Mouse (Mus musculus): ENCODE results near the gene Csnka2ip. TPM values are rescaled to one million over a fixed set of nuclear protein-coding genes. Genes with fewer than 3 reads are reported as not detected.

Gene Csnka2ip
- not detected in 2 replicates for polyA plus RNA-seq (2016; fragmentation: Nextera tagmentation; extraction: Ambion mirVana)

DNA sequence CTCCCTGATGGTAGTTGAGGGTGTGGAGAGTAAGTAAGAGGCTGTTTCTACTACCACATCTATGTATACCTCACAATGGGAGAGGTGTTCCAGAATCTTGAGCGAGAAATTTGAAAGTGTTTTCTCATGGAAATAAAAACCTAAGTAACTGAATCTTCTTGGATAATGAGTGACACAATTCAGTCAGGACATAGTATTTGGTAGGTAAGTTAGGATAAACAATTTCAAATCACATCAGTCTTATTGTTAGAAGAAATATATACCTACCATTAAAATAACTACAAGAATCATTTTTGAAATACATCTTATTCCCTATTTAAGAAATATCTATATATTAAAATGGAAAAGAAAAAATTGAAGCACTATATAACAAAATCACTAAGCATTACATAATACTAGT is at the start of gene Csnka2ip:
Gene Csnka2ip (minus strand): TSS at position 101 of the 400 bp plus-strand sequence.
- H3K36me3 ChIP-seq (replicated peaks), result no peaks in the 10 kb centered on the region
- DNase-seq (ENCODE audit: extremely low spot score, low spot score), result no peak
- no peak within 1 kb of the TSS for H3K4me3 ChIP-seq
- H3K27ac ChIP-seq, result no peak within 1 kb of the TSS
- no peaks in the 10 kb centered on the region for H3K27me3 ChIP-seq (ENCODE audit: poor library complexity, severe bottlenecking)
- no peaks in the 10 kb centered on the region for H3K9me3 ChIP-seq
- no peaks in the 10 kb centered on the region for H3K4me1 ChIP-seq
- WGBS, result 97% methylated on average over 1 of the region's 1 CpGs

DNA sequence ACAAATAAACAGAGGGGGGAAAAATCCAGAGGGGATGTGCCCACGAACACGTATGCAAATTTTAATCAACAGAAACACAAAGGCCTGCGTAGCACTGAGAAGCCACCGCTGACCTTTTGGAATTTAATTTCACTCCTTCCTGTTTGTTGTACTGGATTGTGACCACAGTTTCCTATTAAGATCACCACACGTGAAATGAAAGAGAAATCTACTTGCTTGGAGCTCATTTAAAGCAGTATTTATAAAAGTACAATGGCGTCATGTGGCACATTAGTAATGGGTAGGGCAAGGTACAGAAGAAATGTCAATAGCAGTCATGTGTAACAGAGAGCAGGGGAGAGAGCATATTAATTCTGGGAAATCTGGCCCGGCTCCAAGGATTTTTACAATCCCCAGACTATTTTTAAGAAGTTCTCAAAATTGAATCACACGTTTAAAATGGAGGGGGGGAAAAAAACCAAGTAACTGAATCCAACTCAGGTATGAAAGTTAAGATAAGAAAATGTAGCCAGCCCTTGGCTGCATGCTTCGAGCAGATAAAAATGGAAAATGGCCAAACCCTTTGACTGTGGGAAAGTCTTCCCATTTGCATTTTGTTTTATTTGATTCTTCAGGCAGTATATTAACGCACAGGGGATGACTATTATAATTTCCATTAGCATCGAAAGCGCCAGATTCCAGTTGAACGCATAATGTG is 47.5 kb upstream of the Csnka2ip start:
- Histone ChIP-seq H3K4me3 (no peak overlapping the region), H3K4me1 (peaks cover 5% of the 10 kb centered on the region; the same call in 1 of the 2 replicates), H3K9me3 (no peaks in the 10 kb centered on the region), H3K36me3 (replicated peaks) (no peaks in the 10 kb centered on the region), H3K27ac (no peak overlapping the region), H3K27me3 (ENCODE audit: poor library complexity, severe bottlenecking) (no peaks in the 10 kb centered on the region)
- WGBS, result 84% methylated on average over 13 of the region's 13 CpGs
- DNase-seq (ENCODE audit: extremely low spot score, low spot score), result no peak

DNA sequence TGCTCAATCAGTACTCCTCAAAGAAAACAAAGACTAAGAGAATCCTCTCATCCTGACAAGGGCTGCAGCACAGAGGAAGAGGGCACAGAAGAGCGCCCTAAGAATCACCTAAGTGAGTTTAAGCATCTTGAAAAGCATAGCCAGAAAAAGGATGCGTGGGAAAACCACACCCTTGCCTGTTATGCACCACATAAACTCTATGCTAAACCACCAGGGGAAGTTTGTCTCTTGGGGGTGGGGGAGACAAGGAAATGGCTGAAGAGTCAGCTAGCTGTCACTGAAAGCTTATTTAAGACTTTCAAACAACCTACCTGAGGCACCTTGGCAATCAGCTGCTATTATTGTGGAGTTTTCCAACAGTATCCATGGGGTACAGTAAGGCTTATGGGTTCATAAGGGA is 45.6 kb upstream of the Csnka2ip start:
- no peaks in the 10 kb centered on the region for H3K9me3 ChIP-seq
- no peaks in the 10 kb centered on the region for H3K27me3 ChIP-seq (ENCODE audit: poor library complexity, severe bottlenecking)
- whole genome bisulfite sequencing, result 85% methylated on average over 2 of the region's 2 CpGs
- H3K4me3 ChIP-seq, result no peak overlapping the region
- no peak for DNase-seq (ENCODE audit: extremely low spot score, low spot score)
- no peak overlapping the region for H3K27ac ChIP-seq
- no peaks in the 10 kb centered on the region for H3K36me3 ChIP-seq (replicated peaks)
- peaks cover 5% of the 10 kb centered on the region; the same call in 1 of the 2 replicates for H3K4me1 ChIP-seq

DNA sequence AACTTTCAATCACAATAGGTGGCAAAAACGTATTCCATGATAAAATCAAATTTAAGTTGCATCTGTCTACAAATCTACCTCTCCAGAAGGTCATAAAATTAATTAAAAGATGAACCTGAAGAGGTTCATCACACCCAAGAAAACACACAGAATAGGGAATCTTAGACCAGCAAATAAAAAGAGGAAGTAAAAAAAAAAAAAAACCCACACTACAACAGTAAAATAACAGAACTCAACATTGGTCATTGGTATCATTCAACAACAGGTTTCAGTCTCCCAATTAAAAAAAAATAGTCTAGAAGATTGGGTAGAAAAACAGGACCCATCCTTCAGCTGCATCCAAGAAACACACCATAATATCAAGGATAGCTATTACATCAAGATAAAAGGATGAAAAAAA is 32.9 kb upstream of the Csnka2ip start:
- Histone ChIP-seq H3K27me3 (ENCODE audit: poor library complexity, severe bottlenecking) (no peaks in the 10 kb centered on the region), H3K36me3 (replicated peaks) (no peaks in the 10 kb centered on the region), H3K27ac (no peak overlapping the region), H3K4me3 (no peak overlapping the region), H3K9me3 (peaks cover 5% of the 10 kb centered on the region; the same call in 1 of the 2 replicates), H3K4me1 (no peaks in the 10 kb centered on the region)
- no peak for DNase-seq (ENCODE audit: extremely low spot score, low spot score)
- 77% methylated on average over 1 of the region's 1 CpGs for WGBS

DNA sequence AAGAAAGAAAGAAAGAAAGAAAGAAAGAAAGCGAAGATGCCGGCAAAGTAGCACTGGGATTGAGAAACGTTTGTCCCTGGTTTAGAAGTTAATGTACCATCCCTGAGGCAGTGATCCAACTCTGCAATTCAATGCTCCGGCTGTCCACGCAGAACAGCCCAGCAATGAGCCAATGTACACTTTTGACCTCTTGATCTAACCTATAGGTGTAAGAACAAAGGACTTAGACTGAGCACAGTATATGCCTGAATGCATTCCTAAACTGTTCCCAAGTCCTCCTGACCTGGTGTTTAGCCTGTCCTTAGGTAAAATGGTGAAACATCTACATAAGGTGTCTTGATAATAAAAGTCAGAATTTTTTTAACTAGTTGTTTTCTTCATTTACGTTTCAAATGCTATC is 17.9 kb upstream of the Csnka2ip start:
- no peaks in the 10 kb centered on the region for H3K9me3 ChIP-seq
- H3K4me3 ChIP-seq, result no peak overlapping the region
- no peaks in the 10 kb centered on the region for H3K36me3 ChIP-seq (replicated peaks)
- no peaks in the 10 kb centered on the region for H3K4me1 ChIP-seq
- 85% methylated on average over 6 of the region's 6 CpGs for WGBS
- no peak for DNase-seq (ENCODE audit: extremely low spot score, low spot score)
- H3K27me3 ChIP-seq (ENCODE audit: poor library complexity, severe bottlenecking), result no peaks in the 10 kb centered on the region
- H3K27ac ChIP-seq, result no peak overlapping the region

DNA sequence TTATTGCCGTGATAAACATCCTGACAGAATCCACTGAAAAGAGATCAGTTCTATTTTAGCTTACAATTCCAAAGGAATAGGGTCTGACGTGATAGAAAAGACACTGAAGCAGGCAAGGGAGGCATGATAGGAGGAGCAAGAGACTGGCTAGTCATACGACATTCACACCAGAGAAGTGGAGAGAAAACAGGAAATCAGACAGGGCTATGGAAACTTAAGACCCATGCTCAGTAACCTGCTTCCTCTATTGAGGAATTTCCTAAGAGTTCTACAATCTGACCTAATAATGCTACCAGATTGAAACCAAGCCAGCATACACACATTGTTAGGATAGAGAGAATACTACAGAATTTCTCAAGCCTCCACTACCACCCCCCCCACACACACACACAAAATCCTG is 12.4 kb upstream of the Csnka2ip start:
- Histone ChIP-seq H3K4me3 (no peak overlapping the region), H3K27me3 (ENCODE audit: poor library complexity, severe bottlenecking) (no peaks in the 10 kb centered on the region), H3K27ac (no peak overlapping the region), H3K9me3 (no peaks in the 10 kb centered on the region), H3K36me3 (replicated peaks) (no peaks in the 10 kb centered on the region), H3K4me1 (no peaks in the 10 kb centered on the region)
- no peak for DNase-seq (ENCODE audit: extremely low spot score, low spot score)
- WGBS, result 77% methylated on average over 3 of the region's 3 CpGs

DNA sequence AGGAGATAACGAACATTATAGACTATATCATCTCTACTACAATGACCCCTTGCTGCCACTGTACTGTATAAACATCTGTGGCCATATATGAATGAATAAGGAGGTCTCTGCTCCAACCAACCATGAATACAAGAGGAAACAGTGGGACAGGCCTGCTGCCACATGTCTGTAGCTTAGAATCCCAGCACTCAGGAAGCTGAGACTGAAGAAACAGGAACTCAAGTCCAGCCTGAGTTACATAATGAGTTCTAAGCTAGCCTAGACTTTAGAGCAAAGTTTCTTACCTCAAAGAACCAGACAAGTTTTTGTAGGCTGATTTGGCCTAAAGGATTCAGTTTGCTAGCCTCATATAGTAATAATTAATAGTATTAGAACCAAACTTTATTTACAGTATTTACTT is 5.6 kb upstream of the Csnka2ip start:
- Histone ChIP-seq H3K9me3 (no peaks in the 10 kb centered on the region), H3K27ac (no peak overlapping the region), H3K4me1 (no peaks in the 10 kb centered on the region), H3K4me3 (no peak overlapping the region), H3K36me3 (replicated peaks) (no peaks in the 10 kb centered on the region), H3K27me3 (ENCODE audit: poor library complexity, severe bottlenecking) (no peaks in the 10 kb centered on the region)
- no peak for DNase-seq (ENCODE audit: extremely low spot score, low spot score)
- 88% methylated on average over 1 of the region's 1 CpGs for WGBS

DNA sequence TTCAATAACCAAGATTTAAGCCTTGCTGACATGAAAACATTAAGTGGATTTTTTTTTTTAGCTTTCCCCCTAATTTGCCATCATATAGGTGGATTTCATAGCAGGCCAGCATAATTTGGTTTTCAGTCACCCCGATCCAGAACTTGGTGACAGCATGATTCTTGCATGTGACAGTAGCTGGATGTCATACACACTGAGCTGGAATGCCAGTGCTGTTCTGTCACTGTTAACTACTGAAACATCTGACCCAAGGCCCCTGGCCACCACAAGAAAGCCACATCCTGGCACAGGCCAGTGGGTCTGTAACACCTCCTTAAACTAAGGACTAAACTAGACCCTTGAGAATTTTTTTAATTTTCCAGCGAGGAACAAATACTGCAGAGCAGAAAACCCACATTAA is 15.4 kb downstream of the Csnka2ip start:
- Histone ChIP-seq H3K36me3 (replicated peaks) (no peaks in the 10 kb centered on the region), H3K4me3 (no peak overlapping the region), H3K27me3 (ENCODE audit: poor library complexity, severe bottlenecking) (no peaks in the 10 kb centered on the region), H3K9me3 (no peaks in the 10 kb centered on the region), H3K27ac (no peak overlapping the region), H3K4me1 (no peaks in the 10 kb centered on the region)
- DNase-seq (ENCODE audit: extremely low spot score, low spot score), result no peak
- 85% methylated on average over 2 of the region's 2 CpGs for WGBS

DNA sequence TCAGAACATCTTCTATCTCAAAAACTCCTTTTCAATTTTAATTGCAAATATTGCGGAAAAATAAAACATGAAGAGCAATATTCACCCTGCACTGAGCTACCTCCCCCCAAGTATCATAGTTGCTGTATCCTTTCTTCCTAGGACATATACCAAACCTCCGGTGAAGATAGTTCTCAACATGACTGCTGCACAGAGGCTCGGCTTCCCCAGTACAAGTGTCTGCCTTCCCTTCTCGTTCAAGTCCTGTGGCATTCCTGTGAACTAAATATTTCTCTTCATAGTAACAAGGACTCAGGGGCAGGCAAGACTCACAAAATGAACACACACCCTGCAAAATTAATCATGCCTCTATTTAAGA is 16.0 kb downstream of the Csnka2ip start:
- Histone ChIP-seq H3K36me3 (replicated peaks) (no peaks in the 10 kb centered on the region), H3K9me3 (no peaks in the 10 kb centered on the region), H3K4me3 (no peak overlapping the region), H3K27ac (no peak overlapping the region), H3K27me3 (ENCODE audit: poor library complexity, severe bottlenecking) (no peaks in the 10 kb centered on the region), H3K4me1 (no peaks in the 10 kb centered on the region)
- no peak for DNase-seq (ENCODE audit: extremely low spot score, low spot score)
- 94% methylated on average over 4 of the region's 4 CpGs for WGBS

DNA sequence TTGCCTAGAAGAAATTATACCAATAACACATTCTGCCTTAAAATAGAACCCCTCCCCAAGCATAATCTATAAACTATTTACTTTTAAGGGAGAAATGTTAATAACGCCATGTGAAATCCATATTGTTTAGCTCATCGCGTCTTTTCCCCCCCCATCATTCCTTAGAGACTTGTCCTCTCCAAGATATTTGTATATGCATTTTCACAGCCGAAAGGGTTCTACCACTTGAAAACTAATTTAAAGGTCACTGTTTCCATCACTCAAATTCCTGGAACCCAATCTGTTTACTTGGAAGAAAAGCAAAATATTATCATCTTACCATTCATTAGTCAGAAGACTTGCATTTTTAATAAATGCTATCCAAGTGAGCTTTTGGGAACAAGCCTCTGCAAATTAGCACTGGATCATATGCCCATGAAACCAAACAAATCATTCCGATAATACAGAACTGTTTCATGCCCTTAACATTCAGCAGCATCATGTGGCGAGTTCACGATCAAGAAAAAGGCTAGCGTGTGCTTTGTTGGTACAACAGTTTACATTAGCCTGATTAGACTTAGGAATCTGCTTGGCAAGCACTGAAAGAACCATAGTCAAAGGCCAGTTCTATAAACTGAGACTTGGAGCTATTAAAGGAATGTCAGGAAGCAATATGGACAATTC is 16.5 kb downstream of the Csnka2ip start:
- 96% methylated on average over 8 of the region's 8 CpGs for WGBS
- Histone ChIP-seq H3K9me3 (no peaks in the 10 kb centered on the region), H3K27ac (no peak overlapping the region), H3K36me3 (replicated peaks) (no peaks in the 10 kb centered on the region), H3K4me3 (no peak overlapping the region), H3K27me3 (ENCODE audit: poor library complexity, severe bottlenecking) (no peaks in the 10 kb centered on the region), H3K4me1 (no peaks in the 10 kb centered on the region)
- DNase-seq (ENCODE audit: extremely low spot score, low spot score), result no peak

DNA sequence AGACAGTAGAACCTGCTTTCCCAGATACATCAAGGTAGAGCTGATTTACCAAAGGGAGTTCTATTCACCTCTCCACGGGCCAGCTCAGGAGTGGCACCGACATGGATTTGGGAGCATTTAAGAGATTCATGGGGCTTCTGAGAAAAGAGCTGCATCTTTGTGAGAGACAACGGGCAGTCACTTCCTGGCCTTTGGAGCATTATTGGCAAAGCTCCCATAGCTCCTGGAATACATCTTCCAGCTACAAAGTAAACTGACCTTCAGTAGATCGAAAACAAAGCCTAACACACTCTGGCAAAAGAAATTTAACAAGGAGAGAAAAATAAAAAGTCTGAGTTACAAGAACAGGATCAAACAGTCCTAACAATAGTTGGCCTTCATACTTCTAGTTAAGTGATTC is 17.6 kb downstream of the Csnka2ip start:
- Histone ChIP-seq H3K27me3 (ENCODE audit: poor library complexity, severe bottlenecking) (no peaks in the 10 kb centered on the region), H3K27ac (no peak overlapping the region), H3K4me3 (no peak overlapping the region), H3K36me3 (replicated peaks) (no peaks in the 10 kb centered on the region), H3K9me3 (no peaks in the 10 kb centered on the region), H3K4me1 (no peaks in the 10 kb centered on the region)
- 90% methylated on average over 4 of the region's 4 CpGs for WGBS
- no peak for DNase-seq (ENCODE audit: extremely low spot score, low spot score)

DNA sequence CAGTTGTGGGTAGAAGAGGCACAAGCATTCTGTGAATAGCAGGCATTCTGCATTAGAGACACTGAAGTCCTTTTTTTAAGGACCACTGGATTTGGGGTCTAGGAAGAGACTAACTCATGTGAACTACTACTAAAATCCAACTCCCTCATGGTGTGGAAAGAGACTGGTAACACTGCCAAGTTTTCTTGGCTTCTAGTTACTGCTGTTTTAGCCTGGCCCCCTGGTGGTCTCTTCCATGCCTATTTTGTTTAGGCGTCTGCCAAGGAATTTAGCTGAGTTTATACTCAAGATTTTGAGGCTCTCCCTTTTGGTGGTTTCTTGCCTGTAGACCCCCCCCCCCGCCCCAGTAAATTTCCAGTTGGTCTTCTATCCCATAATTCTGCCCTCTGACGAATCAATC is 18.8 kb downstream of the Csnka2ip start:
- Histone ChIP-seq H3K36me3 (replicated peaks) (no peaks in the 10 kb centered on the region), H3K4me1 (no peaks in the 10 kb centered on the region), H3K27me3 (ENCODE audit: poor library complexity, severe bottlenecking) (no peaks in the 10 kb centered on the region), H3K27ac (no peak overlapping the region), H3K4me3 (no peak overlapping the region), H3K9me3 (no peaks in the 10 kb centered on the region)
- WGBS, result 75% methylated on average over 3 of the region's 3 CpGs
- no peak for DNase-seq (ENCODE audit: extremely low spot score, low spot score)

DNA sequence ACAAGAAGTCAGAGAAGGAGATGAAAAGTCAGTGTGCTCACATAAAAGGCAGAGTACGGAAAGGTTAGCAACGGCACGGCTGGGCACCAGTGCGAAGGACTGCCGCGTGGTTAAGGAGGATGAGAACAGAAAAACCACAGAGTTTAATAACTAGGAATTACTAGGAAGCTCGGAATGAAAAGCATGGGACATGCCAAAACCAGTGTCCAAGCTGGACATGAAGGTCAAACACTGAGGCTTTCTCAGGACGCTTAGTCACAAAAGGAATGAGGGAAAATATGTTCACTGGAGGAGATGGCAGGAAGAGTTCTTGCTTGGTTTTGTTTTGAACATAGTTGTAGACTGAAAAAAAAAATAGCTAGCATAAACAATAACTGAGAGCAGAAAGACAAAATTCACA is 32.7 kb downstream of the Csnka2ip start:
- H3K4me3 ChIP-seq, result no peak overlapping the region
- DNase-seq (ENCODE audit: extremely low spot score, low spot score), result no peak
- WGBS, result 95% methylated on average over 8 of the region's 8 CpGs
- H3K36me3 ChIP-seq (replicated peaks), result no peaks in the 10 kb centered on the region
- no peak overlapping the region for H3K27ac ChIP-seq
- H3K9me3 ChIP-seq, result no peaks in the 10 kb centered on the region
- H3K27me3 ChIP-seq (ENCODE audit: poor library complexity, severe bottlenecking), result no peaks in the 10 kb centered on the region
- H3K4me1 ChIP-seq, result no peaks in the 10 kb centered on the region
